24 mouse cellular contexts compared by ENCODE assay signal in genomic region chr14:100627523-100627922, GRCm38 (mm10).
"Had no signal": no experiment of that assay in that cellular context is flagged by ENCODE, and none has a peak within 500 bp of the region (broad histone marks: within the 10 kb centered on the region; RNA-seq: fewer than 3 reads in every experiment).

No protein-coding gene starts in this region.

- ATAC-seq: inflammation-experienced regulatory T-cells, adult 6 months; intestine, embryonic 15.5 days; intestine, postnatal 0 days had no signal

- H3K36me3 ChIP-seq: heart, embryonic 10.5 days; heart, embryonic 12.5 days; hindbrain, embryonic 10.5 days; hindbrain, embryonic 13.5 days; hindbrain, embryonic 15.5 days; intestine, embryonic 15.5 days; limb, embryonic 10.5 days; limb, embryonic 12.5 days; liver, embryonic 13.5 days had no signal

- H3K4me2 ChIP-seq: heart, embryonic 12.5 days; hindbrain, embryonic 13.5 days; hindbrain, embryonic 15.5 days; intestine, embryonic 15.5 days; limb, embryonic 12.5 days; liver, embryonic 11.5 days; liver, embryonic 13.5 days had no signal

- H3K27ac ChIP-seq: heart, embryonic 10.5 days; hindbrain, embryonic 10.5 days; hindbrain, embryonic 13.5 days; hindbrain, embryonic 15.5 days; intestine, embryonic 15.5 days; layer of hippocampus, adult 2 months; left cerebral cortex, adult 2 months; limb, embryonic 10.5 days; limb, embryonic 12.5 days; liver, embryonic 13.5 days had no signal

- H3K4me3 ChIP-seq: heart, embryonic 10.5 days; heart, embryonic 12.5 days; hindbrain, embryonic 10.5 days; hindbrain, embryonic 13.5 days; hindbrain, embryonic 15.5 days; intestine, embryonic 15.5 days; layer of hippocampus, adult 2 months; left cerebral cortex, adult 2 months; limb, embryonic 10.5 days; limb, embryonic 12.5 days; liver, embryonic 13.5 days had no signal

- H3K9me3 ChIP-seq: heart, embryonic 10.5 days; heart, embryonic 12.5 days; hindbrain, embryonic 10.5 days; hindbrain, embryonic 13.5 days; hindbrain, embryonic 15.5 days; intestine, embryonic 15.5 days; limb, embryonic 10.5 days; limb, embryonic 12.5 days; liver, embryonic 13.5 days had no signal

- H3K4me1 ChIP-seq: heart, embryonic 10.5 days; heart, embryonic 12.5 days; hindbrain, embryonic 10.5 days; hindbrain, embryonic 15.5 days; intestine, embryonic 15.5 days; limb, embryonic 10.5 days; limb, embryonic 12.5 days; liver, embryonic 13.5 days had no signal

- H3K27me3 ChIP-seq: heart, embryonic 12.5 days; hindbrain, embryonic 13.5 days; hindbrain, embryonic 15.5 days; intestine, embryonic 15.5 days; limb, embryonic 12.5 days; liver, embryonic 13.5 days had no signal

- H3K9ac ChIP-seq: heart, embryonic 12.5 days; hindbrain, embryonic 13.5 days; hindbrain, embryonic 15.5 days; intestine, embryonic 15.5 days; limb, embryonic 12.5 days; liver, embryonic 13.5 days had no signal

- DNase-seq: gastrocnemius, postnatal 25 days; heart, adult 18-20 months; heart, postnatal 10 days; heart, postnatal 4 days; kidney, adult 18-20 months; kidney, adult 8-10 months; kidney, postnatal 10 days; kidney, postnatal 25 days; kidney, postnatal 4 days; liver; liver, embryonic 13.5 days had no signal
